ENCODE assay signal across 23 mouse cellular contexts in genomic region chr14:121399676-121400075, GRCm38 (mm10). TPM values are rescaled to one million over a fixed set of nuclear protein-coding genes. Genes with fewer than 3 reads are reported as not detected.
DNase-seq lines count a peak whose midpoint lies in the region; ATAC-seq and TF ChIP-seq lines count a peak whose summit lies in the region.
"Had no signal": no experiment of that assay in that cellular context is flagged by ENCODE, and none has a peak within 500 bp of the region (broad histone marks: within the 10 kb centered on the region; RNA-seq: fewer than 3 reads in every experiment).

No protein-coding gene starts in this region.

- POLR2A ChIA-PET in Patski (lab: Charles Lee): interaction anchor here (2.5 kb wide), 1 partner anchor 12 kb away, joined by 6 read pairs; no protein-coding TSS in a partner anchor

- DNase-seq in midbrain, embryonic 11.5 days (ENCODE audit: low spot score, missing footprints): peak; percentile 76
- no peak for DNase-seq in midbrain, postnatal 0 days (ENCODE audit: low spot score)
- DNase-seq in A20 (ENCODE audit: low read depth, low spot score) (peak; percentile 3), Patski (ENCODE audit: low read depth, low spot score) (no peak)
- DNase-seq in ovary, postnatal 36 days (ENCODE audit: low spot score): no peak
- DNase-seq: adrenal gland, adult 2 months; adrenal gland, postnatal 36 days; cerebellum, adult 8-10 months; cerebellum, postnatal 14 days; embryo, embryonic 11 days; gastrocnemius, postnatal 36 days; heart, adult 11 months; heart, postnatal 36 days had no signal

- no peak overlapping the region for H3K4me2 ChIP-seq in midbrain, embryonic 11.5 days
- H3K4me2 ChIP-seq in midbrain, postnatal 0 days (ENCODE audit: low read depth, low read length, poor library complexity, severe bottlenecking): no peak overlapping the region
- H3K4me2 ChIP-seq in hindbrain, embryonic 12.5 days (replicated peaks): no peak overlapping the region
- no peak overlapping the region for H3K4me2 ChIP-seq in intestine, postnatal 0 days (replicated peaks; ENCODE audit: low read depth)
- H3K4me2 ChIP-seq: embryonic facial prominence, embryonic 15.5 days; forebrain, embryonic 15.5 days; heart, embryonic 13.5 days had no signal

- H3K9ac ChIP-seq in midbrain, embryonic 11.5 days (ENCODE audit: low read length): no peak overlapping the region
- no peak overlapping the region for H3K9ac ChIP-seq in midbrain, postnatal 0 days (replicated peaks; ENCODE audit: low read length, poor library complexity, severe bottlenecking)
- no peak overlapping the region for H3K9ac ChIP-seq in hindbrain, embryonic 12.5 days
- no peak overlapping the region for H3K9ac ChIP-seq in intestine, postnatal 0 days (ENCODE audit: low read depth, low read length)
- H3K9ac ChIP-seq: embryonic facial prominence, embryonic 15.5 days; forebrain, embryonic 15.5 days; heart, embryonic 13.5 days had no signal

- 91% methylated on average over 6 of the region's 6 CpGs for WGBS in midbrain, embryonic 11.5 days
- whole genome bisulfite sequencing in midbrain, postnatal 0 days: 90% methylated on average over 6 of the region's 6 CpGs
- 91% methylated on average over 6 of the region's 6 CpGs for WGBS in hindbrain, embryonic 12.5 days
- 83% methylated on average over 6 of the region's 6 CpGs for whole genome bisulfite sequencing in intestine, postnatal 0 days

- CTCF ChIA-PET in Patski (lab: Charles Lee): interaction anchor here (1.0 to 3.6 kb wide), 4 partner anchors 10 to 30 kb away, joined by 3 to 13 read pairs (median 4); no protein-coding TSS in a partner anchor

- H3K27me3 ChIP-seq in midbrain, embryonic 11.5 days (ENCODE audit: control insufficient read depth, insufficient read depth, low read length): no peaks in the 10 kb centered on the region
- no peaks in the 10 kb centered on the region for H3K27me3 ChIP-seq in midbrain, postnatal 0 days (ENCODE audit: insufficient read depth, low read length)
- H3K27me3 ChIP-seq in Patski: no peaks in the 10 kb centered on the region
- H3K27me3 ChIP-seq in hindbrain, embryonic 12.5 days: no peaks in the 10 kb centered on the region
- no peaks in the 10 kb centered on the region for H3K27me3 ChIP-seq in intestine, postnatal 0 days (replicated peaks; ENCODE audit: control insufficient read depth, insufficient read depth, low read length)
- H3K27me3 ChIP-seq: CH12.LX; embryonic facial prominence, embryonic 15.5 days; forebrain, embryonic 15.5 days; heart, embryonic 13.5 days had no signal

- no peaks in the 10 kb centered on the region for H3K36me3 ChIP-seq in midbrain, embryonic 11.5 days (ENCODE audit: control insufficient read depth, insufficient read depth, low read length)
- H3K36me3 ChIP-seq in midbrain, postnatal 0 days (ENCODE audit: insufficient read depth, low read length): no peaks in the 10 kb centered on the region
- H3K36me3 ChIP-seq in hindbrain, embryonic 12.5 days: no peaks in the 10 kb centered on the region
- H3K36me3 ChIP-seq in intestine, postnatal 0 days (ENCODE audit: control insufficient read depth, insufficient read depth): no peaks in the 10 kb centered on the region
- H3K36me3 ChIP-seq: embryonic facial prominence, embryonic 15.5 days; forebrain, embryonic 10.5 days; forebrain, embryonic 15.5 days; heart, embryonic 13.5 days had no signal

- no peak for ATAC-seq in midbrain, embryonic 11.5 days (ENCODE audit: low FRiP score)
- ATAC-seq in midbrain, postnatal 0 days (ENCODE audit: low FRiP score): no peak
- ATAC-seq in Patski: peak; percentile 31
- ATAC-seq in hindbrain, embryonic 12.5 days (ENCODE audit: low FRiP score): no peak
- no peak for ATAC-seq in intestine, postnatal 0 days
- ATAC-seq: forebrain, embryonic 15.5 days; hindbrain, embryonic 16.5 days; inflammation-experienced regulatory T-cells, adult 6 months had no signal

- no peak overlapping the region for H3K4me3 ChIP-seq in midbrain, embryonic 11.5 days (ENCODE audit: low read depth, low read length)
- H3K4me3 ChIP-seq in midbrain, postnatal 0 days (ENCODE audit: low read depth, low read length): no peak overlapping the region
- no peak overlapping the region for H3K4me3 ChIP-seq in hindbrain, embryonic 12.5 days
- no peak overlapping the region for H3K4me3 ChIP-seq in intestine, postnatal 0 days (ENCODE audit: low read depth, low read length)
- H3K4me3 ChIP-seq: embryonic facial prominence, embryonic 15.5 days; erythroblast, embryonic 14.5 days; forebrain, embryonic 10.5 days; forebrain, embryonic 15.5 days; heart, embryonic 13.5 days had no signal

- no peak overlapping the region for H3K27ac ChIP-seq in midbrain, embryonic 11.5 days (ENCODE audit: low read depth, low read length)
- H3K27ac ChIP-seq in midbrain, postnatal 0 days (ENCODE audit: low read depth, low read length): no peak overlapping the region
- H3K27ac ChIP-seq in hindbrain, embryonic 12.5 days: no peak overlapping the region
- H3K27ac ChIP-seq in intestine, postnatal 0 days (ENCODE audit: low read depth, low read length): no peak overlapping the region
- H3K27ac ChIP-seq: embryonic facial prominence, embryonic 15.5 days; forebrain, embryonic 10.5 days; forebrain, embryonic 15.5 days; heart, embryonic 13.5 days had no signal

- TF ChIP-seq CTCF in midbrain, postnatal 0 days (IDR thresholded peaks at IDR 0.05): no peak
- TF ChIP-seq CTCF in Patski (IDR thresholded peaks at IDR 0.05): peak; percentile 30
- no peak for TF ChIP-seq CTCF in intestine, postnatal 0 days (IDR thresholded peaks at IDR 0.05; ENCODE audit: low read depth)

- no peaks in the 10 kb centered on the region for H3K9me3 ChIP-seq in midbrain, embryonic 11.5 days (ENCODE audit: control insufficient read depth, low read length)
- H3K9me3 ChIP-seq in midbrain, postnatal 0 days (ENCODE audit: low read length): no peaks in the 10 kb centered on the region
- no peaks in the 10 kb centered on the region for H3K9me3 ChIP-seq in hindbrain, embryonic 12.5 days (replicated peaks)
- H3K9me3 ChIP-seq in intestine, postnatal 0 days (ENCODE audit: control insufficient read depth): no peaks in the 10 kb centered on the region
- H3K9me3 ChIP-seq: embryonic facial prominence, embryonic 15.5 days; forebrain, embryonic 10.5 days; forebrain, embryonic 15.5 days; heart, embryonic 13.5 days had no signal

- in situ Hi-C loops in Patski (cut with MboI; ENCODE audit: low pct_unique_long_range_greater_than_20kb): no loop called here

- no peaks in the 10 kb centered on the region for H3K4me1 ChIP-seq in midbrain, embryonic 11.5 days (ENCODE audit: control insufficient read depth, insufficient read depth, low read length)
- no peaks in the 10 kb centered on the region for H3K4me1 ChIP-seq in midbrain, postnatal 0 days (ENCODE audit: insufficient read depth, low read length)
- H3K4me1 ChIP-seq in hindbrain, embryonic 12.5 days: no peaks in the 10 kb centered on the region
- no peaks in the 10 kb centered on the region for H3K4me1 ChIP-seq in intestine, postnatal 0 days (replicated peaks; ENCODE audit: control insufficient read depth, insufficient read depth, low read length)
- H3K4me1 ChIP-seq: embryonic facial prominence, embryonic 15.5 days; forebrain, embryonic 15.5 days; heart, embryonic 13.5 days had no signal

RNA-seq across cellular contexts. Expression of gene Stk24, which starts 19.9 kb away (rescaled TPM):
- 40.4 and 43.5 TPM in 2 replicates for polyA plus RNA-seq in midbrain, embryonic 11.5 days (2014; fragmentation: Nextera tagmentation; extraction: Ambion mirVana)
- total RNA-seq in midbrain, postnatal 0 days (2014; rRNA removed): 19.5 and 22.3 TPM in 2 replicates
- polyA plus RNA-seq in midbrain, postnatal 0 days (2015; fragmentation: Nextera tagmentation; extraction: Ambion mirVana): 9.8 and 12.8 TPM in 2 replicates
- 94.0 TPM for polyA plus RNA-seq in Patski (2021)
- polyA plus RNA-seq in hindbrain, embryonic 12.5 days (2016; fragmentation: Nextera tagmentation; extraction: Ambion mirVana): 38.4 and 41.2 TPM in 2 replicates
- polyA plus RNA-seq in intestine, postnatal 0 days (2015; fragmentation: Nextera tagmentation; extraction: Ambion mirVana): 39.2 and 40.7 TPM in 2 replicates

Comparison
In these comparisons a context has a peak if more than half of its experiments do, and no peak if none do; other contexts are left out.
1. DNase-seq: peak in midbrain, embryonic 11.5 days (single experiment) and A20 (single experiment); none in midbrain, postnatal 0 days (single experiment), Patski (single experiment) and ovary, postnatal 36 days (single experiment).